Mouse (Mus musculus): ENCODE data around the gene Ttk. TPM values are rescaled to one million over a fixed set of nuclear protein-coding genes. Genes with fewer than 3 reads are reported as not detected.
A peak's percentile ranks its signal among the peaks of the same experiment; 100 is the strongest.

Gene Ttk
- 3.0 TPM for polyA plus RNA-seq (2012; fragmentation: generic; extraction: Trizol)

DNA sequence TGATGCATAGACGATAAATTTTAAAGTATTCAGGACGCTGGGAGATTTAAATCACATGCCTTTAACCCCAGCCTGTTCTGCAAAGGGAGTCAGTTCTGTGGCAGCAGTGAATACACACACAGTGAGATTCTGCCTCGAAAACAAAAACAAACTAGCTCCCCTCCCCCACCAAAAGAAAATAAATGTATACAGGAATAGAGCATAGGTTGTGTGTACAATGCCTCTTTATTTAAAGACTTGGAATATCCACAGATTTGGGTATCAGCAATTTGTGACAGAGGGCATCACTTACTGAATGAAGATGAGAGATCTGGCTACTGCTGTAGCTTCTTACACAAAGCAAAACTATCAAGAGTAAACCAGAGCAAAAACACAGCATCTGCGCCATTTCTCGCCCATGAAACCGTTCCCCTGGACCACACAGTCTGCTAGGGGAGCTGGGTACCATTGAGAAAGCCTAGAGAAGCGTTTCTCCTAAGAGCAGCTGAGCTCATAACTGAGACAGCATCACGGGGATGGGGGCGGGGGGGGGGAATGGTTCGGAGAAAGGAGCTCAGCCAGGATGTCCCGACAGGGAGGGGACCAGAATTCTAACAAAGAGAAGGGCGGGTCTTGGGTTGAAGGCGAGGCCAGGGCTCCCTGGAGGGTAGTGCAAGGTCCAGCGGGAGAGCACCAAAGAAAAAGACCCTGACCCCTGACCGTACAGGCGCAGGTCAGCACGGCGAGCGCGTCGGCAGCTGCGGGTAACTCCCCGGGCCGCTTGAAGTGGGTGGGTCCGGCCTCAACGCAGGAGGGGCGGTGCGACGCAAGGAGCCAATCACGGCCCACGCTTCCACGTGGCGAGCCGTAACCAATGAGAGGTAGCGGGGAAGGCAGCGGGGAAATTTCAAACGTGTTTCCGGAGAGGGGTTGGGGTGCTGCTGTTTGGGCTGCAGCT lies at the start of gene Ttk:
TSS of gene Ttk (plus strand) at position 879 of the 937 bp plus-strand sequence.
- Histone ChIP-seq H3ac (ENCODE audit: control insufficient read depth, insufficient read length) (peak within 1 kb of the TSS; percentile 91), H3K27me3 (ENCODE audit: control insufficient read depth, insufficient read depth, insufficient read length) (no peaks in the 10 kb centered on the region), H3K36me3 (ENCODE audit: control insufficient read depth, insufficient read depth) (no peaks in the 10 kb centered on the region), H3K4me2 (ENCODE audit: low read depth) (peak within 1 kb of the TSS; percentile 69), H3K4me3 (peak within 1 kb of the TSS; percentile 39), H3K79me2 (ENCODE audit: control insufficient read depth, insufficient read depth) (peaks cover 30% of the 10 kb centered on the region)
- TF ChIP-seq MYOD1 (IDR thresholded peaks at IDR 0.05; ENCODE audit: control insufficient read depth in 1 of 3, insufficient read length in 2 of 3, low read depth in 2 of 3) (peak in 2 of 3 experiments; percentile 51 to 57), MAX (IDR thresholded peaks at IDR 0.05; ENCODE audit: low read depth) (no peak), TCF3 (IDR thresholded peaks at IDR 0.05; ENCODE audit: insufficient read length, low read depth) (no peak), USF1 (IDR thresholded peaks at IDR 0.05; ENCODE audit: low read depth) (peak; percentile 94), TCF12 (IDR thresholded peaks at IDR 0.05; ENCODE audit: insufficient read depth, poor library complexity, severe bottlenecking) (no peak), REST (IDR thresholded peaks at IDR 0.05; ENCODE audit: insufficient read depth, insufficient read length) (no peak), CEBPB (IDR thresholded peaks at IDR 0.05; ENCODE audit: insufficient read depth, poor library complexity, severe bottlenecking) (no peak), MYOG (IDR thresholded peaks at IDR 0.05; ENCODE audit: control insufficient read depth in 1 of 3, insufficient read depth in 1 of 3, insufficient read length in 2 of 3, low read depth in 2 of 3) (peak in 2 of 3 experiments; percentile 49 to 75), SRF (IDR thresholded peaks at IDR 0.05; ENCODE audit: control insufficient read depth, insufficient read length, low read depth) (no peak), E2F4 (IDR thresholded peaks at IDR 0.05; ENCODE audit: insufficient read depth) (peak; percentile 99), POLR2A (IDR thresholded peaks at IDR 0.05; ENCODE audit: insufficient read length, low read depth) (peak; percentile 96), POLR2AphosphoS2 (IDR thresholded peaks at IDR 0.05; ENCODE audit: insufficient read length, low read depth) (peak; percentile 97)

DNA sequence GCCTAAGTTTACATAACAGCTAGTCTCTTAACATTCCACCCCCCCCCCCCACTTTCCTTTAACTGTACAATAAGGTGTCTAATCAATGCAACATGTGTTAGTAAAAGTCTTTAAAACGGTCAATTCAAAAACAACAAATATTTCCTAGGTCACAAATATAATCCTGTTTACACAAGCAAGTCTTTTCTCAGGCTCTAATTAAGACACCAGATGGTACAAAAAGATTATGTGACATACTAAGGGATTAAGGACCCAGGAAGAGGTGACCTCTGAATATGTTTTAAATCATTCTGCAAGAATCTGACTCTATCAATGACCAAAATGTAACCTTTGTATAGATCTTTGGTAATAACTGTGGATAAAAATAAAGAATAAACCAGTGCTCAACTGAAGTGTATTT lies 49.0 kb upstream of the Ttk start:
- TF ChIP-seq E2F4 (IDR thresholded peaks at IDR 0.05; ENCODE audit: insufficient read depth) (no peak), POLR2A (IDR thresholded peaks at IDR 0.05; ENCODE audit: insufficient read length, low read depth) (no peak), SRF (IDR thresholded peaks at IDR 0.05; ENCODE audit: control insufficient read depth, insufficient read length, low read depth) (no peak), MYOD1 (IDR thresholded peaks at IDR 0.05; ENCODE audit: control insufficient read depth in 1 of 3, insufficient read length in 2 of 3, low read depth in 2 of 3) (no peak), POLR2AphosphoS2 (IDR thresholded peaks at IDR 0.05; ENCODE audit: insufficient read length, low read depth) (no peak), REST (IDR thresholded peaks at IDR 0.05; ENCODE audit: insufficient read depth, insufficient read length) (no peak)
- Histone ChIP-seq H3K4me3 (no peak overlapping the region), H3K4me2 (ENCODE audit: low read depth) (no peak overlapping the region), H3K27me3 (ENCODE audit: control insufficient read depth, insufficient read depth, insufficient read length) (no peaks in the 10 kb centered on the region), H3K36me3 (ENCODE audit: control insufficient read depth, insufficient read depth) (no peaks in the 10 kb centered on the region), H3ac (ENCODE audit: control insufficient read depth, insufficient read length) (no peak overlapping the region), H3K79me2 (ENCODE audit: control insufficient read depth, insufficient read depth) (no peaks in the 10 kb centered on the region)

DNA sequence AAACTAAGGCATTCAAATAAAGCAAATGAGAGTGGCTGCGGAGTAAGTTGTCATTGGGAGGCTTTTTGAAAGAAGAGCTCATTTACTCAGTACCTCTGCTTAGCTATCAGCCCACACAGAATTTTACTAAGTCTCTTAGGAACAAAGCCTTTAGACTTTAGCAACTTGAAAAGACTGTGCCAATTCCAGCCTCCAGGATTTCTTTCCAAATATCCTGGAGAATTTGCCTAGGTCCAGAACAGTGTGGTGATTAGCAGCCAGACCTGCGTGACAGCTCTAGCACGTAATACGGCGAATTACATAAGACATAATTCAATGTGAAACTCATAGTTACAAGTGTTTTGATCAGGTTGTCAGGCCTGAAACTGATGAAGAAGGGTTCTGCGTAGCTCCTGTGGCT lies 45.2 kb upstream of the Ttk start:
- Histone ChIP-seq H3K79me2 (ENCODE audit: control insufficient read depth, insufficient read depth) (no peaks in the 10 kb centered on the region), H3K4me3 (no peak overlapping the region), H3ac (ENCODE audit: control insufficient read depth, insufficient read length) (no peak overlapping the region), H3K4me2 (ENCODE audit: low read depth) (no peak overlapping the region), H3K27me3 (ENCODE audit: control insufficient read depth, insufficient read depth, insufficient read length) (no peaks in the 10 kb centered on the region), H3K36me3 (ENCODE audit: control insufficient read depth, insufficient read depth) (no peaks in the 10 kb centered on the region)
- TF ChIP-seq E2F4 (IDR thresholded peaks at IDR 0.05; ENCODE audit: insufficient read depth) (no peak), MAX (IDR thresholded peaks at IDR 0.05; ENCODE audit: low read depth) (no peak), USF1 (IDR thresholded peaks at IDR 0.05; ENCODE audit: low read depth) (no peak), TCF3 (IDR thresholded peaks at IDR 0.05; ENCODE audit: insufficient read length, low read depth) (no peak), TCF12 (IDR thresholded peaks at IDR 0.05; ENCODE audit: insufficient read depth, poor library complexity, severe bottlenecking) (no peak), MYOG (IDR thresholded peaks at IDR 0.05; ENCODE audit: control insufficient read depth in 1 of 3, insufficient read depth in 1 of 3, insufficient read length in 2 of 3, low read depth in 2 of 3) (no peak), MYOD1 (IDR thresholded peaks at IDR 0.05; ENCODE audit: control insufficient read depth in 1 of 3, insufficient read length in 2 of 3, low read depth in 2 of 3) (no peak), SRF (IDR thresholded peaks at IDR 0.05; ENCODE audit: control insufficient read depth, insufficient read length, low read depth) (no peak)

DNA sequence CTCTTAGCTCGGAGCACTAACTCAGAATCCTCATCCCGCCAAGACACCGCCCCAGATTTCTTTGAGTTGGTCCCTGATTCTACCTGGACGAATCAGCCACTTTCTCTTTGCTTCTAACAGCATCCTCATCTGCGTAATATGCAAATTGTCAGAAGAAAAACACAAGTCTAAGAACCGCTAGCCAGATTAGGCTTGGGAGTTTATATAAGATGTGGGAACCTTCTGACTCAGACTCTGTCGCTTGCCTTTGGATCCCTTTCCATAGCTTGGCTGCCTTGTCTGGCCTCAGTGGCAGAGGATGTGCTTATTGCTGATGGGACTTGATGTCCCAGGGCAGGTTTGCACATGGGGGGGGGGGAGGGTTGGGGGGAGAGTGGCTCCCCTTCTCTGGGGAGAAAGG lies 37.6 kb upstream of the Ttk start:
- H3K36me3 ChIP-seq (ENCODE audit: control insufficient read depth, insufficient read depth): no peaks in the 10 kb centered on the region
- H3K4me2 ChIP-seq (ENCODE audit: low read depth): no peak overlapping the region
- H3K79me2 ChIP-seq (ENCODE audit: control insufficient read depth, insufficient read depth): no peaks in the 10 kb centered on the region
- H3K4me3 ChIP-seq: no peak overlapping the region
- H3ac ChIP-seq (ENCODE audit: control insufficient read depth, insufficient read length): no peak overlapping the region
- H3K27me3 ChIP-seq (ENCODE audit: control insufficient read depth, insufficient read depth, insufficient read length): no peaks in the 10 kb centered on the region
- TF ChIP-seq SRF (IDR thresholded peaks at IDR 0.05; ENCODE audit: control insufficient read depth, insufficient read length, low read depth): no peak

DNA sequence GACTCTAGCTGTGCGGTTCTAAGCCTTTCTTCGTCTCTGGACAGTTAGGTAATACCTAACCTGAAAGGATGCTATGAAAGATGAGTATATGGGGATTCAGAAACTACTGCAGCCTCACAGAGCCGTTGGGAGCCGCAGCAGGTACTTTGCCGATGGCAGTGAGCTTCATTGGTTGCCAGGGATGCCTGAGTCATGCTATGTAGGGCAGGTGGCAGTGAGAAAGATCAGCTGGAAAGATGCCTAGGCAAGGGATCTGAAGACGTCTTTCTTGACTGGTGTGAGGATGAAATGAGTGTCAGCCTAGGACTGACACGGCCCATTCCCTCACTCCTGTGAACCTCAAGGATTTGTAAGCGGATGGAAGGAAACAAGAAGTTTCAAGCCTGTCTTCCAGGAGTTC lies 36.6 kb upstream of the Ttk start:
- no peak for TF ChIP-seq USF1 (IDR thresholded peaks at IDR 0.05; ENCODE audit: low read depth)
- TF ChIP-seq POLR2A (IDR thresholded peaks at IDR 0.05; ENCODE audit: insufficient read length, low read depth): no peak
- no peak for TF ChIP-seq REST (IDR thresholded peaks at IDR 0.05; ENCODE audit: insufficient read depth, insufficient read length)
- TF ChIP-seq CEBPB (IDR thresholded peaks at IDR 0.05; ENCODE audit: insufficient read depth, poor library complexity, severe bottlenecking): no peak
- TF ChIP-seq E2F4 (IDR thresholded peaks at IDR 0.05; ENCODE audit: insufficient read depth): no peak
- no peak for TF ChIP-seq TCF12 (IDR thresholded peaks at IDR 0.05; ENCODE audit: insufficient read depth, poor library complexity, severe bottlenecking)
- no peak for TF ChIP-seq MYOG (IDR thresholded peaks at IDR 0.05; ENCODE audit: control insufficient read depth in 1 of 3, insufficient read depth in 1 of 3, insufficient read length in 2 of 3, low read depth in 2 of 3)
- no peak for TF ChIP-seq MYOD1 (IDR thresholded peaks at IDR 0.05; ENCODE audit: control insufficient read depth in 1 of 3, insufficient read length in 2 of 3, low read depth in 2 of 3)
- no peak for TF ChIP-seq POLR2AphosphoS2 (IDR thresholded peaks at IDR 0.05; ENCODE audit: insufficient read length, low read depth)
- no peak for TF ChIP-seq TCF3 (IDR thresholded peaks at IDR 0.05; ENCODE audit: insufficient read length, low read depth)
- TF ChIP-seq SRF (IDR thresholded peaks at IDR 0.05; ENCODE audit: control insufficient read depth, insufficient read length, low read depth): no peak
- TF ChIP-seq MAX (IDR thresholded peaks at IDR 0.05; ENCODE audit: low read depth): no peak
- Histone ChIP-seq H3K36me3 (ENCODE audit: control insufficient read depth, insufficient read depth) (no peaks in the 10 kb centered on the region), H3K79me2 (ENCODE audit: control insufficient read depth, insufficient read depth) (no peaks in the 10 kb centered on the region), H3ac (ENCODE audit: control insufficient read depth, insufficient read length) (no peak overlapping the region), H3K4me2 (ENCODE audit: low read depth) (no peak overlapping the region), H3K4me3 (no peak overlapping the region), H3K27me3 (ENCODE audit: control insufficient read depth, insufficient read depth, insufficient read length) (no peaks in the 10 kb centered on the region)

All from myocyte (in vitro differentiated cells).